In genomic region chr11:31170052-31170646, GRCm38 (mm10) we compare ENCODE assay signal across 1 mouse cellular context.
TF ChIP-seq lines count a peak whose summit lies in the region.

No protein-coding gene starts in this region.

TF ChIP-seq in MEL, 35 proteins besides CTCF, POLR2A, EP300 and RAD21 (continued from another document):
- no peak for TF ChIP-seq MXI1 (IDR thresholded peaks at IDR 0.05; ENCODE audit: low read depth, low read length)
- TF ChIP-seq USF2 (IDR thresholded peaks at IDR 0.05; ENCODE audit: borderline replicate concordance in 1 of 2, insufficient read depth in 1 of 2, low read depth in 1 of 2, low read length in 2 of 2) = no peak
- TF ChIP-seq MAZ (IDR thresholded peaks at IDR 0.05; ENCODE audit: low read depth, low read length) = no peak
- no peak for TF ChIP-seq GABPA (IDR thresholded peaks at IDR 0.05; ENCODE audit: low read depth, low read length)
- TF ChIP-seq ZNF384 (IDR thresholded peaks at IDR 0.05; ENCODE audit: low read depth, low read length) = no peak
